Mouse (Mus musculus): ENCODE results near the gene Mfsd14a.
"Not testable (repeated sequence)": the region's sequence is repeated elsewhere in the genome, so short reads cannot be mapped to it uniquely, and the experiment has no call there.

The Mfsd14a gene

GRCm38 (mm10) chr3:116662463-116662863 is at the start of gene Mfsd14a:
Mfsd14a (minus strand) TSS chr3:116662677.
- peak; percentile 100 for DNase-seq

GRCm38 (mm10) chr3:116711624-116712435 is 49.4 kb upstream of the Mfsd14a start:
- DNase-seq: peak; percentile 90

GRCm38 (mm10) chr3:116710941-116711340 is 48.5 kb upstream of the Mfsd14a start:
- peak; percentile 4 to 7 for DNase-seq

GRCm38 (mm10) chr3:116705637-116706204 is 43.2 kb upstream of the Mfsd14a start:
- DNase-seq: no peak

GRCm38 (mm10) chr3:116703835-116704234 is 41.4 kb upstream of the Mfsd14a start:
- DNase-seq: no peak

- no peak for DNase-seq
Observed at GRCm38 (mm10) chr3:116702647-116703272, 40.3 kb upstream of the Mfsd14a start.

GRCm38 (mm10) chr3:116701601-116702000 is 39.1 kb upstream of the Mfsd14a start:
- DNase-seq: no peak

GRCm38 (mm10) chr3:116698786-116699185 is 36.3 kb upstream of the Mfsd14a start:
- DNase-seq: peak; percentile 11 to 44

GRCm38 (mm10) chr3:116695666-116695985 is 33.1 kb upstream of the Mfsd14a start:
- DNase-seq: no peak

GRCm38 (mm10) chr3:116694955-116695665 is 32.6 kb upstream of the Mfsd14a start:
- no peak for DNase-seq

GRCm38 (mm10) chr3:116694312-116694711 is 31.8 kb upstream of the Mfsd14a start:
- DNase-seq: no peak

- no peak for DNase-seq
Observed at GRCm38 (mm10) chr3:116681160-116681559, 18.7 kb upstream of the Mfsd14a start, which contains the start of gene Gm43191. Gm43191 (minus strand) TSS chr3:116681260.

- DNase-seq: not testable (repeated sequence)
Observed at GRCm38 (mm10) chr3:116664281-116664680, 1.8 kb upstream of the Mfsd14a start.

GRCm38 (mm10) chr3:116661870-116662414 is 535 bp downstream of the Mfsd14a start:
- peak in 1 of 2 experiments; percentile 68 for DNase-seq

GRCm38 (mm10) chr3:116661288-116661869 is 1.1 kb downstream of the Mfsd14a start:
- DNase-seq: no peak

GRCm38 (mm10) chr3:116659856-116660430 is 2.5 kb downstream of the Mfsd14a start:
- no peak for DNase-seq

- DNase-seq: no peak
Observed at GRCm38 (mm10) chr3:116658928-116659565, 3.4 kb downstream of the Mfsd14a start.

- no peak for DNase-seq
Observed at GRCm38 (mm10) chr3:116656184-116656965, 6.1 kb downstream of the Mfsd14a start.

- DNase-seq: not testable (repeated sequence)
Observed at GRCm38 (mm10) chr3:116654051-116654450, 8.4 kb downstream of the Mfsd14a start.

GRCm38 (mm10) chr3:116653278-116653945 is 9.1 kb downstream of the Mfsd14a start:
- no peak for DNase-seq
